Mouse (Mus musculus): ENCODE data around the gene Trp63.

- TF ChIP-seq CTCF (IDR thresholded peaks at IDR 0.05; ENCODE audit: low read depth, low read length) = no peak
- TF ChIP-seq POLR2A (IDR thresholded peaks at IDR 0.05; ENCODE audit: borderline replicate concordance, low read depth, low read length) = no peak
These were observed 181.7 kb downstream of the Trp63 start for GRCm38 (mm10) chr16:25865096-25865869.

Measured in bone marrow macrophage, adult 2 months (primary cell).